Mouse (Mus musculus): ENCODE measurements around the gene Fbxo9.
"Not testable (repeated sequence)": the region's sequence is repeated elsewhere in the genome, so short reads cannot be mapped to it uniquely, and the experiment has no call there.

The Fbxo9 gene

DNA sequence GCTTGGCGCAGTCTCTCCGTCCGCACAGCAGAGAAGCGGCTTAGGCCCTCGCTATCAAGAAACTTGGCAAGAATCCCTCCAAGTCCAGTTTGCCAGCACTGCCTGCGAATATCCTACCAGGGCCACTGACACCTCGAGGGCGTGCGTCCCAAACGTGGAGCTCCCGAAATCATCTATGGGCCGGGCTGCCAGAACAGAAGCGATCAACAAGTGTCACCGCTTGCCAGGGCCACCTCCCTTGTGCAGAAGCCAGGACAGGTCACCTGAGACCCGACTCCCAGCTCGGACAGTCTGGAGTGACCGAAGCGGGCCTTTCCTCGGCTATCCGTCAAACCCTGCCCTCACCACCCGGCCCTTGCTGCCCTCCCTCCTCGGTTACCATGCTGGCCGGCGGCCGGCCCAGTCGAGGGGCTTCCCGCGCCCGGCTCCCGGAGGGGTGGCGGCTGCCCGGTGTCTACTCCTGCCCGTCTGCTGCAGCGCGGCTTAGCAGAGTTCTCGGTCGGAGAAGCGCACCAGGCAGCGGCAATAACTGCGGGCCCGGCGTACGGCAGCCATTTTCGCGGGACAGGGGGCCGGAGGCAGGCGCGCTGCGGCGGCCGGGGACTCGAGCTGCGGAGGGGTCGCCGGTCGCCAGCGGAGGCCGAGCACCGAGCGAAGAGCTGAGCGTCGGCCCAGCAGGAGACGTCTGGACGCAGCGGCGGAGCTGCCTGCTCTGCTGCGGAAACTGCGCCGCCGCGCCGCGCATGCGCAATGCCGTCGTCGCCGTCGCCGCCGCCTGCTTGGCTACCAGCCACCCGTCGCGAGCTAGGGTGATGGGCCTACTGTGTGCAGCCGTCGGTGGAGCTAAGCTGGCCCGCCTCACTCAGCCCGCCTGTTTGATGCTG, 711 bp downstream of the Fbxo9 start:
- DNase-seq, result peak; percentile 73

DNA sequence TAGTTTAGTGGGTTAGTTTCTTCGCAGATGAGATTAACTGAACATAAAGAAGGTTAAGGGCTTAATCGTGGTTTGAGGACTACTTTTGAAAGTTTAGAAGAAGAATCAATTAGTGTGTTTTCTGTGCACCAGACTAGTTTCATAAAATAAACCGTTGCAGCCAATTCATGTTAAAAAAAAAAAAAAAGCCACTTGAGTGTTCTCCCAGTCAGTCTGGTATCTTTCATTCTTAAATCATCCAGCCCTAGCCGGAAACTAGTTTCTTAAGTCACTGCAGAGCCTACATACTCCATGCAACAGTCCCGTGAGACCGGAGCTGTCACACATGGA, 1.3 kb downstream of the Fbxo9 start:
- DNase-seq, result no peak

DNA sequence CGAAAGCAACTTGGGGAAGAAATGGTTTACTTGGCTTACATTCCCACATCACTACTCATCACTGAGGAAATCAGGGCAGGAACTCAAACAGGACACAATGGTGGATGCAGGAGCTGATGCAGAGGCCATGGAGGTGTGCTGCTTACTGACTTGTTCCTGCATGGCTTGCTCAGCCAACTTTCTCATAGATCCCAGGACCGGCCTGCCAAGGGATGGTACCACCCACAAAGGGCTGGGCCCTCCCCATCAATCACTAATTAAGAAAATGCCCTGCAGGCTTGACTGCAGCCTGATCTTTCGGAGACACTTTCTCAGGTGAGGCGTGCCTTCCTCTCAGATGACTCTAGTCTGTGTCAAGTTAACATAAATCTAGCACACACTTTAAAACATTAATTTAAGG, 2.0 kb downstream of the Fbxo9 start:
- DNase-seq, result peak; percentile 64

DNA sequence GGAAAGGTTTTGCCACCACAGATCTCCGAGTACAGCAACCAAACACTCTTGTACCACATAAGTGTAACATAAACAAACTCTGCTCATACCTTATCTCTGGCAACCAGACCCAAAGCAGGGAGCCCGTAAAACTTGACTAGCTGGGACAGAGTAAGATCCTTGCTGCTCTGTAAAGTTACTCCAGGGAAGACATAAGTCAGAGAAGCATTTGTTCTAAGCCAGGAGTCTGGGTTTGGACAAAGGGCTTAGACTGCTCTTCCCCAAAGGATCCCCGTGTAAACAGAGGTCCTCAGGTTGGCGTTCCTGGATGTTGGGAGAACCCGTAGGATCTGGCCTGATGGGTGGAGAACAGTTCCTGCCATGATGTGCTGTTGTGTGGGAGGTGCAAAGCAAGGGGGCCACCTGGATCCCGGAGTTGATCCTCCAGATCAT, 3.3 kb downstream of the Fbxo9 start:
- no peak for DNase-seq

DNA sequence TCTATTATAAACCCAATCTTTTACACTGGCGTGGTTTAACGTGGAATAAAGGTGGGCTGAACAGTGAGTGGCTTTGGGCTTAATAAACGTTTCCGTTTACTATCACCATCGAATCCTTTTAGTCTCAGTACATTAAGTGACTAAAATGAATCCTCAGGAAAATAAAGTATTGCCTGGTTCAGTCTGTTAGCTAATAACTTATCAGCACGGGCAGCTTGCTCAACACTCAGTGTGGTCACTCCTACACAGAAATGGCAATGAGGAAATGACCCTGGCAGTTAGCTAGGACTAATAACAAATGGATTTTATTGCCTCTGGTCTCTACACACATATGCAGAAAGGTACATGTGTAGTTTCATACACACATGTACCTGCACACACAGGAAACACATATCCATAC, 3.9 kb downstream of the Fbxo9 start:
- no peak for DNase-seq

DNA sequence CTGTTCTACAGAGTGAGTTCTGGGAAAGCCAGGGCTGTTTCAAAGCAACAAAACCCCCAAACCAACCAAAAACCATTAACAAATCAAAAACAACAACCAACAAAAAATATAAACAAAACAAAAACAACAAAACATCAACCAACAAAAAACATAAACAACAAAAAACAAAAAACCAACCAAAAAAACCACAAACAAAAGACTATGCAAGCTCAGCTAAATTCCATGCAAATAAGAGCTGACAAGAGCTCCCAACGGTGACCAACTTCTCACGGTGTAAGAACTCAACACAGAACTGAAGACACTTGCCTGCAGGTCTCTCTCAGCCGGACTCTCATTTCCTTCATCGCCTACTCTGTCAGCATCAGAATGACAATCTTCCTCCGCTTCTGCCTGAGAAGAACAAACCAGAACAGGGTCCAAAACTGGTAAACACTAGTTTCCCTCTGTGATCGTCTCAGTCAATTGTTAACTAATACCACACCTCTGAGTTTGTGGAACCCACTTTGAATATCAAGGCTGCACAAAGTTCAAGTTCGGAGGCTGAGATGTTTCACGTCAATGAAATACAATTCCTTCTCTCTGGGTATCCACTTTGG, 4.8 kb downstream of the Fbxo9 start:
- DNase-seq, result no peak

DNA sequence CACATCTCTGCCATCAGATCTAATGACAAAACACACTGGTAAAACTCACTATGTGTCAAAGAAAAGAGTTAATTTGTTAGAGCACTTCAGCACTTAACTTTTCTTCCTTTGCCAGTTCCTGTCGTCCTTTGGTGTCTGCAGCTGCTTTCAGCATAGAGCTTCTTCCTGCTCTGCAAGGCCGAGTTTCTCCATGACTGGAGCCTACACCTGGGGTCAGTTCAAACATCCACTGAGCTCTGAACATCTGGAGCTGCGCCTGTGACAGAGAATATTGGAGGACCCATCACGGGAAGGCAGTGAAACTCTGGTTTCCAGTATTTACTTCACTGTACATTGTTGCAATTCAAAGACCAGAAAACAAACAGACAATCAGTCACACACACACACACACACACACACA, 7.4 kb downstream of the Fbxo9 start:
- DNase-seq, result no peak

DNA sequence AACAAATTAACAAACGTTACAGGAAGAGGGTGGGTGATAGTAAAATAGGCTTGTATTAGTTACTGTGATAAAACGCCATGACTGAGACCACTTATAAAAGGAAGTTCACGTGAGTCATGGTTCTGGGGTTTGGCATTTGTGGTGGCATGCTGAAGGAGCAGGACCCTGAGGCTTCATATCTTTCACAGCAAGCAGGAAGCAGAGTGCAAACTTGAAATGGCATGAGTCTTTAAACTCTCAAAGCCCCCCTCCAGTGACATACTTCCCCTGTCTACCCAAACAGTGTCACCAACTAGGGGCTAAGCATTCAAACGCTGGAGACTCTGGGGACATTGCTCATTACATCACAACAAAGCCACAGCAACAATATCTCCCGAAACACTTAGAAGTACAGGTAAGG, 7.9 kb downstream of the Fbxo9 start:
- DNase-seq, result no peak

DNA sequence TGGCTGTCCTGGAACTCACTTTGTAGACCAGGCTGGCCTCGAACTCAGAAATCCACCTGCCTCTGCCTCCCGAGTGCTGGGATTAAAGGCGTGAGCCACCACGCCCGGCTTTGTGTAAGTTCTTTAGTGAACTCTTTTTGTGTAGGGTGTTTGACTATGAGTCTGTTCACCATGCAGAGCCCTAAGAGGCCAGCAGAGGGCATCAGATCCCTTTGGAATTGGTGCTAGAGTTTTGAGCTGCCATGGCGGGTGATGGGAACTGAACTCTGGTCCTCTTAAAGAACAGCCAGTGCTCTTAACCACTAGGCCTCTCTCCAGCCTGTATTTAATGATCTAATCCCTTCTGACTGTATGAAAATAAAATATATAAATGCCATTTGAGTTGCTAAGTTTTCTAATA, 12.5 kb downstream of the Fbxo9 start:
- no peak for DNase-seq

DNA sequence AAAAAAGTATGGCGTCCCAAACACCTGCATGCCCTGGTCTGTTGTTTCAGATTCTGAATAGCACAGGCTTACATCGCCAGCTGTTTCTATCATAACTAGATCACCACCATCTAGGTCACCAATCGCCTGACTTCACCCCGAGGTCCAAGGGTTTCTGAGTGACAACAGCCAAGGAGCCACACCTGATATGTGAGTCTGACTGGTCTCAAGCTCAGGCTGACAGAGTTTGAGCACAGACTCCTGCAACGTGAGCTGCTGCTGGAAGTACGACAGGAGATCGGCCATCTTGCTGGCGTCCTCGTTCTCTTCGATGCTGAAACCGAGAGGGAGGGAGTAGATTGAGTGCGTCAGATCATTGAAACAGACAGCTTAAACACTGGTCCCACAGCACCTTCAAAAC, 13.2 kb downstream of the Fbxo9 start:
- no peak for DNase-seq

DNA sequence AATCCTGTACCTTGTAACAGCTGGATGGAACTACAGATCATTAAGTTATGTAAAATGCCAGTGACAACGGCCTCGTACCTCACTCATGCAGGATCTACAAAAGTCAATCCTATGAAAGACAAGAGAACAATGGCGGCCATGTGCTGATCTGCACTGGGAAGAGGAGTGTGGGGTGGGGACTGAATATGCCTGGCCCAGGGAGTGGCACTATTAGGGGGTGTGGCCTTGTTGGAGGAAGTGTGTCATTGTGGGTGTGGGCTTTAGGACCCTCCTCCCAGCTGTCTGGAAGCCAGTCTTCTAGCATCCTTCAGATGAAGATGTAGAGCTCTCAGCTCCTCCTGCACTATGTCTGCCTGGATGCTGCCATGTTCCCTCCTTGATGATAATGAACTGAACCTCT, 18.3 kb downstream of the Fbxo9 start:
- no peak for DNase-seq

DNA sequence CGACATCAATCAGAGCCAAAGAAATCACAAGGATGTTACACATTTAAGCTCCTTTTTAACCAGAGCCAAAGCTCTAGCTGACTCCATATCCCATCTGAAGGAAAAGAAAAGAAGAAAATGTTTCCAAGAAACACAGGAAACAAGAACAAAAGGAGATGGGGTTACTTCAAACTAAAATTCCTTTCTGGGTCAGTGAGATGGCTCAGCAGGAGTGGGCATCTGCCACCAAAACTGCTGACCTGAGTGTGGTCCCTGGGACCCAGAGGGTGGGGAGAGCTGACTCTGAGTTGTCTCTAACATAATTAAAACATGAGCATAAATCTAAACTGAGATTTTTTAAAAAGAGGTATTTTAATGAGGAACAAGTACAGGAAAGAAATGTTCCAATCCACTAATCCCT, 19.0 kb downstream of the Fbxo9 start:
- no peak for DNase-seq

DNA sequence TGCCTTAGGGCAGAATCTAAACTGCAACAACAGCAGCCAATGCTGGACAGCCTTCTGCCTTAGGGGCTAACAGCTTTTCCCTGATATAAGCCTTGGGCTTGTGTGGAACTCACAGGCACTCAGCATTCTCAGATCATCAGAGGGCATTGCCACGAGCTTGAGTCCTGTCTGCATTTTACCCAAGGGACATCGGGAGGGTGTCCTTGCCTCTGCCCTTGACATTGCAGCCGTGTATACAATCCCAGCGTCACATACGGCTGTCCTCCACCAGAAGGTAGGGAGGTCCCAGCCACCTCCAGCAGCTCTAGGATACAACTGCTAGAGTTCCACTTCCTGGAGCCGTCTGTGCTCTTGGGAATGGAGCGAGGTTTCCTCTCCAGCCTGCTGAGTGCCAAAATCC, 19.9 kb downstream of the Fbxo9 start:
- DNase-seq, result no peak

DNA sequence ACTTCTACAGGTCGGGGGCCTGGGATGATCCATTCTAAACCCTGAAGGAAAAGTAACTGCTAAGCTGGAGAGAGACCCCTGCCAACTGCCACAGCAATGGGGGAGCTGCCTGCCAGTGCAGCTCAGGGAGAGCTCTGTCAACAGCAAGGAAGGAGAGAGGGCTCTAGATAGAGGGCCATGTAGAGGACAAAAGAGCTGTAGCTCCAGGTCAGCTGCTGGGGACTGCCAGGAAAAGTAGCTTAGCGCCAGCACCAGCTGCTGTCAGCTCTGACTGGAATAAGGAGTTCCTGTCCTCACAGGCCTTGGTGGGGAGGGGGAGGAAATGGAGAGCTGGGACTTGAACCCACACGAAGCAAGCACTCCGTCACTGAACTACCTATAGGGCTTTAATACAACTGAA, 20.3 kb downstream of the Fbxo9 start:
- DNase-seq, result no peak

DNA sequence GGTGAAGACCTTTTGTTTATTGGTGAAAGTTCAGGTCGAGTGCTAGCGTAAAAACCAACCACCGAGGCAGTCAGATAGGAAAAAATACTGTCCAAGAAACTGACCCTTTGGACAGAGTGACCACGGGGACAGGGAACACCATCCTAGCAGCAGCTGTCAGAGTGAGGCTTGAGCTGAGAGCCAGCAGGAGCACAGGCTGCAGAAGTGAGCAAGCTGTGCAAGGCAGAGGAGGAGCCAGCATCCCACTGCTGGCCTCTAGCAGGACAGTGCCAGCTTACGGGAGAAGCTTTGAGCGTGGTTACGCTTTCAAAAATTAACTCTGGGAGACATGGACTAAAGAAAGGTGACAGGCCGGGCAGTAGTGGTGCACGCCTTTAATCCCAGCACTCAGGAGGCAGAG, 21.1 kb downstream of the Fbxo9 start:
- no peak for DNase-seq

DNA sequence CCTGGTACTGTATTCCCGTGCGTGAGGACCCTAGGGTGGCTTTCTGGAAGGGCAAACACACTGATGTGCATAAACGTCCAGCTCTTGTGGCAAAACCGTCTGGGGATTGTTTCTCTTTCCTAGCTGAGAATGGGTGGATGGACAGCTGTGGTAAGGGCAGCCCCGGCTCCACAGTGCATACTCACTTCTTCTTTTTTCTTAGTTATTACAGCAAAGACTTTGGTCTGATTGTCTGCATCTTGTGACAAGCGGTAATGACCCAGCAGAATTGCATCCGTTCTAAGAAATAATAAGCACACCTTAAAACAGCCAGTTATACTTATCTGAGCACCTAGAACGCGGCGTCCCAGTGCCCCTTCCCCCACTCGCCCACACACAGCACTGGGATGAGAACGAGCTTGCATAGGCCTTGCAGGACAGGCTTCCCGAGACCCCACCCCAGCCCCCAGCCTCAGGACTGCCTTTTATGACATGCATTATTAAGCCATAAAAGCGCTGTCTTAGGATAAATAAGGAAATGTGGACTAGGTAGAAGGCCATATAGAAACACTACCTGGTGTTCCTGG, 23.1 kb downstream of the Fbxo9 start:
- no peak for DNase-seq

DNA sequence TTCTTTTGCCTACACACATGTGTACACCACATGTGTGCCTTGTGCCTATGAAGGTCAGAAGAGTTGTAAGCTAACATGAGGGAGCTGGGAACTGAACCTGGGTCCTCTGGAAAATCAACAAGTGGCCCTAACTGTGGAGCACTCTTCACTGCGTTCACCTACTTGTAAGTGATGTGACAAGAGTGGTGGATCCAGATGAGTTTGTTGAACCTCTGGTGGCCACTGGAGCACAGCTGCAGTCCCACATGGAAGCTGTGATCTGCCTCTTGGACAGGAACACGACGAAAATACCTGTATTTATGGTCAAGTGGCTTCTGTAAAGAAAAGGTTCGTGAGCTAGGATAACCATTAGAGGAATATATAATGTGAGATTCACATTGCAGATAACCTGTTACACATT, 24.5 kb downstream of the Fbxo9 start:
- DNase-seq, result no peak

DNA sequence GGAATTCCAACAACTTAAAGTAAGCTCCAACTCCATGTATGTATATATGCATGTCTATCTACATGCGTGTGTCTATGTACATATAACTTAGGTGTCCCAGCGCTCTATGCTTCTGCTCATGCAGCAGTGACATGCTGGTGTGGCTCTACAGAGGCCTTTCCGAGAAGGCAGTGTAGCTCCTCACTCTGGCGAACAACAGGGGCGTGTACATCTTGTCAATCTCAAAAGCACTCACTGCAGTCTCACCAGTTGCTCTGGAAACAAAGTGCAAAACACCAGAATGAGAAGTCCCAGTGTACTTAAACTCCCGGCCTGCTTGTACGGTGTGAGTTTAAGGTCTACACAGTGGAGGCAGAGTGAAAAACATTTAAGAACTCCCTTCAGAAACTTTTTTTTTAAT, 27.0 kb downstream of the Fbxo9 start:
- DNase-seq, result no peak

DNA sequence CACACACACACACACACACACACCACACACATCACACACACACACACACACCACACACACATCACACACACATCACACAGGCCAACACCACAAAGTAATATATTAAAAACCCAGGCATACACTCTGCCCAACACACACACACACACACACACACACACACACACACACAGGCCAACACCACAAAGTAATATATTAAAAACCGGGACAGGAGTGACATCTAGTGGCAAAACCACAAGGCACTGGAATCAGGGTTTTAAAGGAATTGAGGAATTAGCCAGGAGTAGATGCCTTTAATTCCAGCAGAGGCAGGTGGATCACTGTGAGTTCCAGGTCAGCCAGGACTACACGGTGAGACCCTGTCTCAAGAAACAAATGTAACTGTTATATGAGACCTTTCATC, 30.6 kb downstream of the Fbxo9 start:
- no peak for DNase-seq

DNA sequence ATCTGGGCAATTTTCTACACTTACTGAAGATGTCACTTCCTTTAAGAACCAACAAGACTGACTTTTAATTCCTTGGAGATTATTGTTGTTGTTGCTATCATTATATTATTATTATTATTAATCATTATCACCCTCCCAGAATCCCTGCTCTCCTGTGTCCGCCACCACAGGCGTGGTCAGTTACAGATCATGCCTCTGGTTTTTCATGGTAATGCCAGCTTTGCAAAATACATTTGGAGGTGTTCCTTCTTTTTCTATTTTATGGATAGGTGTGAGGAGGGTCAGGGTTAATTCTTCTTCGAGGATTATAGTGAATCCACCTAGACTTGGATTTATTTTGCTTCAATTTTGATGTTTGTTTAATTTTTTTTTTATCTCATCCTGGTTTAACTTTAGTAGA, 33.6 kb downstream of the Fbxo9 start:
- no peak for DNase-seq

DNA sequence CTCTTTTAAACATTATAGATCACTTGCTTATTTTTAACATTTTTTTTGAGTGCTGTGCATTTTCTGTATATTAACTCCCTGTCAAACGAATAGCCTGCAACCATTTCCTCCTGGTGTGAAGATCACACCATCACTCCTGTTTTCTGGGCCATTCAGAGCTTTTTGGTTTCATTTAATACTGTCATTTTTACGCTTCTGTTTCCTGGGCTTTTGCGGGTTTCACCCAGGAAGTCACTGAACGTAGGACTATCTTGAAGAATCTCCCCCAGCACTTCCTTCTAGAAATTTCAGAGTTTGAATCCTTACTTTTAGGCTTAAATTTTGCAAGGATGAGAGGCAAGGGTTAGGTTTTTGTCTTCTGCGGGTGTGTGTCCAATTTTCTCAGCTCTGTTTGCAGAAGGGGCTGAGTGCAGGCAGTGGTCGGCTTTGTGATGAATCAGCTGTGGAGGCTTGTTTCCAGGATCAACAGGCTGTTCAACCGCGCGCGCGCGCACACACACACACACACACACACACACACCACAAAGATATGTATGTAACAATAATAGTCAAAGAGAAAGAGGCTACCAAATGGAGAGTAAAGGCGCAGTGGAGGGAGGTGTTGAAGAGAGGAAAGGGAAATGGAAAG, 35.0 kb downstream of the Fbxo9 start:
- no peak for DNase-seq

DNA sequence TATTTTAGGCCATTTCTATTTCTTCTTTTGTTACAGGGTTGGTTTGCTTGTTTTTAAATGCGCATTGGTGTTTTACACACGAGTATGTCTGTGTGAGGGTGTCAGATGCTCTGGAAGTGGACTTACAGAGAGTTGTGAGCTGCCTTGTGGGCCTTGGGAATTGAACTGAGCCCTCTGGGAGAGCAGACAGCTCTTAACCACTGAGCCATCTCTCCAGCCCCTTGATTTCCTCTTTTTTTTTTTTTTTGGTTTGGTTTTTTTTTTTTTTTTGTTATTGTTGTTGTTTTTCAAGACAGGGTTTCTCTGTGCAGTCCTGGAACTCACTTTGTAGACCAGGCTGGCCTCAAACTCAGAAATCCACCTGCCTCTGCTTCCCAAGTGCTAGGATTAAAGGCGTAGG, 35.6 kb downstream of the Fbxo9 start:
- not testable (repeated sequence) for DNase-seq

DNA sequence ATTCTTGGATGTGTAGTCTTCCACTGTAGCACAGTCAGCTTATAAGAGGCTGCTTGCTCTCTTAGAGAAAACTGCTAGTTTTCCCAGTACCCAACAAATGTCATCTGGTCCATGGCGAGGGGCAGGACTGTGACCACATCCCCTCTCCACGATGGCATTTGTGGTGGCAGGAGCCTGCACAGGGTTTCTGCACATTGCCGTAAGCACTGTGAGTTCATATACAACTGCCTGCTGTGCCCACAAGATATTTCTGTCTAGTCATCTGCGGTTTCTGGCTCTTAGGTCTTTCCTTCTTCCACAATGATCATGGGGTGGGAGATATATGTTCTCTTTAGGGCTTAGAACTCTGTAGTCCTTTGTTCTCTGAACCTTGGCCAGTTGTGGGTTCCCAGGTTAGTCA, 37.2 kb downstream of the Fbxo9 start:
- no peak for DNase-seq

DNA sequence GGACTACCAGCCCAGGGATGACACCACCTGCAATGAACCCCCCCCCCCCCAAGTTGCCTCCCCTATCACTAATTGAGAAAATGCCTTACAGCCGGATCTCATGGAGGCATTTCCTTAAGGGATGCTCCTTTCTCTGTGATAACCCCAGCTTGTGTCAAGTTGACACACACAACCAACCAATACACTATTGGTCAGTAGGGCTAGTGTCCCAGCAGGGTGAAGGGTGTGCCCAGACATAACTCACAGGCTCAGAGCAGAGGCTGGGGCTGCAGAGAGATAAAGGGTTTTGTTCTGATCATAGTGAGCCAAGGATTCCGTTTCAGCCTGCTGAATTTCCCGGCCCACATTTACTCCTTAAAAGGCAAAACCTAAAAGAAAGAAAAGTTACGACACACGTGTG, 38.4 kb downstream of the Fbxo9 start:
- DNase-seq, result no peak
